Mouse (Mus musculus) layer of hippocampus, adult 2 months (tissue): ENCODE results near the gene Cyb5rl. TPM values are rescaled to one million over a fixed set of nuclear protein-coding genes. Genes with fewer than 3 reads are reported as not detected.
A peak's percentile ranks its signal among the peaks of the same experiment; 100 is the strongest.
"Not testable (repeated sequence)": the region's sequence is repeated elsewhere in the genome, so short reads cannot be mapped to it uniquely, and the experiment has no call there.

Experiments used
- DNase-seq, 2 experiments: peaks; one replicate each; pipeline ENCODE4 v3.0.0; 2022; ENCODE audit warnings: low spot score in 2 of 2
- H3K27ac ChIP-seq: fragments of 200-600 bp; 2 replicates; pipeline ENCODE4 v1.8.1; 2022
- H3K4me3 ChIP-seq: fragments of 200-600 bp; 2 replicates; pipeline ENCODE4 v1.8.1; 2022; ENCODE audit warnings: mild to moderate bottlenecking
- CTCF ChIP-seq: fragments of 200-600 bp; conservative IDR thresholded peaks from 2 replicates; pipeline ENCODE4 v1.8.1; 2022; ENCODE audit warnings: antibody characterized with exemption, mild to moderate bottlenecking, moderate library complexity
- total RNA-seq, 2 experiments: library from RNA; stranded (reverse); gene quantifications; 2 replicates each; pipeline ENCODE4 v1.2.3; 2021

Gene Cyb5rl
- total RNA-seq, 2 experiments from 2014 or later = 3.9 to 9.6 TPM

GRCm38 (mm10) chr4:107098791-107099525, 32.2 kb downstream of the Cyb5rl start:
- Histone ChIP-seq H3K27ac (no peak overlapping the region), H3K4me3 (no peak overlapping the region)
- no peak for DNase-seq
- no peak for TF ChIP-seq CTCF

DNA sequence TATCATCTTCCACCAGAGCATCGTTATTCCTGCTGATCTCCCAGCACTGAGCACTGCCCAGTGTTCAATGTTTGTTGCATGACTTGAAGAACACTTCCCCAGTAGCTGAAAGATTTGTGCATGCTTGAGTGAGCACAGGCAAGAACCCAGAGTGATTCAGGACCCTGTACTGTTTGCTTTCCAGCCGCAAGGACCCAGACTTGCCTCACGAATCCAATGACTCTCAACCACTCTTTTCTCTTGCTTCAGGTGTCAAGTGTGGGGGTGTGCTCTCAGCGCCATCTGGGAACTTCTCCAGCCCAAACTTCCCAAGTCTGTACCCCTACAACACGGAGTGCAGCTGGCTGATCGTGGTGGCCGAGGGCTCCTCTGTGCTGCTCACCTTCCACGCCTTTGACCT, 35.4 kb downstream of the Cyb5rl start:
- no peak for DNase-seq
- H3K27ac ChIP-seq = no peak overlapping the region
- no peak overlapping the region for H3K4me3 ChIP-seq
- no peak for TF ChIP-seq CTCF

GRCm38 (mm10) chr4:107106777-107107176, 40.0 kb downstream of the Cyb5rl start:
- no peak for TF ChIP-seq CTCF
- DNase-seq = no peak
- Histone ChIP-seq H3K4me3 (no peak overlapping the region), H3K27ac (no peak overlapping the region)

GRCm38 (mm10) chr4:107108291-107108731, 41.5 kb downstream of the Cyb5rl start:
- Histone ChIP-seq H3K27ac (peak overlapping the region; percentile 9; the same call in 1 of the 2 replicates), H3K4me3 (no peak overlapping the region)
- no peak for TF ChIP-seq CTCF
- no peak for DNase-seq

GRCm38 (mm10) chr4:107109181-107109580, 42.4 kb downstream of the Cyb5rl start:
- DNase-seq, H3K4me3 ChIP-seq, H3K27ac ChIP-seq: not testable (repeated sequence)

- no peak for DNase-seq
- Histone ChIP-seq H3K27ac (no peak overlapping the region), H3K4me3 (no peak overlapping the region)
- no peak for TF ChIP-seq CTCF
Measured at GRCm38 (mm10) chr4:107114278-107114677, 47.5 kb downstream of the Cyb5rl start.

GRCm38 (mm10) chr4:107117741-107118385, 51.1 kb downstream of the Cyb5rl start:
- Histone ChIP-seq H3K27ac (no peak overlapping the region), H3K4me3 (no peak overlapping the region)
- no peak for DNase-seq
- no peak for TF ChIP-seq CTCF

- Histone ChIP-seq H3K27ac (no peak overlapping the region), H3K4me3 (no peak overlapping the region)
- TF ChIP-seq CTCF = no peak
- no peak for DNase-seq
Measured at GRCm38 (mm10) chr4:107119056-107119455, 52.3 kb downstream of the Cyb5rl start.

DNA sequence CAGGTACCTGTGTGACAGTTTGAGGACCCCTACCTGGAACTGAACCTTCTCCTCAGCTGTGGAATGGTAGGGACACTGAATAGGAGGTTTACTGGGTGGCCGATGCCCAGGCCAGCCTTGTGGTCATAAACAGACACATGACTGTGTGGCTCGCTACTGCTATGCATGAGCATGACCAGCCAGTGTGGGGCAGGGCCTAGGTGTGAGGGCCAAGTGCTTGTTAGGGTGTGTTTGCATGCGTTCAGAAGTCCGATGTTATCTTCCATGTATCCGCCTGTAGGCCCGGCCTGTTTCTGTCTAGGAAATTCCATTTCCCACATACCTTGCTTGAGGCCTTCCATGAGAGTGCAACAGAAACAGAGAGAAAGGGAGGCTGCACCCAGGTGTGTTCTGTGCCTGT, 53.9 kb downstream of the Cyb5rl start:
- no peak overlapping the region for H3K4me3 ChIP-seq
- no peak for DNase-seq
- no peak overlapping the region for H3K27ac ChIP-seq
- no peak for TF ChIP-seq CTCF

DNA sequence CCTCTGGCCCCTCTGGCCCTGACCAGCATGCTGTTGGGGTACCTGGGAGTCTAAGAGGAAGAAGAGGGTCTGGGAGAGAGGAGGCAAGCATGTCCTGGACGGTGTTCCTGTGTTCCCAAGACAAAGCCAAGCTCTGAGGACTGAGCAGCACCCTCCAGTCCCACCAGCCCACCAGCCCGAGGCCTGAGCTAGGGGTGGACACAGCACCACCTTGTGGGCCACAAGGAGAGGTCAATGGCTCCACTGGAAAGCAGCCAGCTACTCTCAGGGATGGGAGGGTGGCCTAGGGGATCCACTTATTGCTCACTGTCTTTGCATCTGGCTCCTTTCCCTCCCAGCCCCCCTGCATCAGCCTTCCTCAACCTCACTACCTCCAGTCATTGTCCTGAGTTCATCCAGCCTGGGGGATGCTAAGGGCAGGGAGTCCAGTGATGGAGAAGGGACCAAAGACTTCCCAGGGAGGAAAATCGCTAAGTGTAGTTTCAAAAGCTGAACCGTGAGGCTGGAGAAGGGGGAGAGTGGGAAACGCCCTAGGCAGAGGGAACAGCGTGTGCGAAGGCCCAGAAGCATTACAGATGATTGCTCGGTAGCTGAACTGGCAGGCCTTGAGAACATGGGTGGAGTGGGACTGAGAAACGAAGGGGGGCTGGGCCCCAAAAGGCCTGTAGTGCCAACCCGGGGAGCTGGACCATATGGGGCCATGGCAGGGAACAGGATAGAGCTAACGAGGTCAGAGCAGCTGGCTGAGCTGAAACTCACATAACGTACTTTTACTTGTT, 54.6 kb downstream of the Cyb5rl start:
- no peak for DNase-seq
- H3K4me3 ChIP-seq = no peak overlapping the region
- H3K27ac ChIP-seq = no peak overlapping the region
- TF ChIP-seq CTCF = peak; percentile 59

DNA sequence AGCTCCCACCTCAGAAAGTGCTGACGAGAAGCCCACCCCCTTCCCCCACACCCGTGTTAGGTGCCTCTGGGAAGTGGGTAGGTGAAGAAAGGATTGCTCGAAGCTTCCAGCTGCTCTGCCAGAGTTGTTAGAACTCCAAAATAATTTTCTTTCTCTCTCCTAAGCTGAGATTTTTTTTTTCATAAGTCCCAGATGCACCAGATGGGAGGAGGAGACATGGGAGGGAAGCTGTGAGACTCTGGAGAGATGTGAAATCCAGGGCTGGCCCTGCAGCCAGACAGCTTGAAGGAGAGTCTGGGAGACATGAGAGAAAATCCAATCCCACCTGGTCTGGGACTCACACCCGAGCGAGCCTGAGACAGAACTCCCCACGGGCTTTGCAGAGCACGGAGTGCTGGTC, 57.6 kb downstream of the Cyb5rl start:
- TF ChIP-seq CTCF = no peak
- Histone ChIP-seq H3K27ac (no peak overlapping the region), H3K4me3 (no peak overlapping the region)
- no peak for DNase-seq

- no peak for DNase-seq
- peak; percentile 64 for TF ChIP-seq CTCF
- no peak overlapping the region for H3K27ac ChIP-seq
- no peak overlapping the region for H3K4me3 ChIP-seq
Measured at GRCm38 (mm10) chr4:107125101-107125500, 58.3 kb downstream of the Cyb5rl start.

GRCm38 (mm10) chr4:107126389-107126788, 59.6 kb downstream of the Cyb5rl start:
- no peak overlapping the region for H3K4me3 ChIP-seq
- no peak overlapping the region for H3K27ac ChIP-seq
- DNase-seq = no peak
- no peak for TF ChIP-seq CTCF
